8 mouse cellular contexts compared by ENCODE assay signal in the genomic region with DNA sequence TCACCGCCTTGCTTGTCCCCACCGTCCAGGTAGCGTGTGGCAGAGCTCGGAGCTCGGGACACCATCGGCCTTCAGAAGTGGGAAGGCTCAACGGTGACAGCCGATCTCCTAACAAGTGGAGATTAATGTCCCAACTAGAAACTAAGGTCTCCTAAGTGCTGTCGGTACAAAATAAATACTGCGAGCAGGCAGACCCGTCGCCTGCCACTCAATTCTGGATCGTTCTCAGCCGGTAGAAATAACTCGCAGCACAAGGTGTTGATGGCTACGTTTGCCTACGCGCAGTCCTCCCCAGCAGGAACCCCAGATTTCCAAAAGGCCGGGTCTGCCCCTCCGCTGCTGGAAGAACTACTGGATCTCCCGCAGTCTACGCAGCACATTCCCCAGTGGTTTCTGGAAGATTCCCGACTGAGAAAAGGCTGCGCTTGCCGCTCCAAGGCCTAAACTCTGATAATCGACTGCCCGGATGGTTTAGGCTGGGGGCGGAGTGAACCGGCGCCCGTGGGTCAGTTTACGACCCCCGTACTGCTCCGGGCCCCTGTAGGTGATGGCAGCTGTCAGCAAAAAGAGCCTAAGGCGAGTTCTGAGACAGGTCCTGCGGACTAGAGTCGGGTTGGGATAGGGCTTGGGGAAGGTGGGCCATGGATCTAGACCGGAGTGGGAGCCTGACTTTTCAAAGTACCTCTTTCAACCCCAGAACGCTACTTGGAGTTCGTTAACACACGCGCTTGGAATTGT.
DNase-seq lines count a peak whose midpoint lies in the region; ATAC-seq and TF ChIP-seq lines count a peak whose summit lies in the region.

No protein-coding gene starts in this region.

- H3K27me3 ChIP-seq in heart, embryonic 12.5 days (replicated peaks) = peaks cover 74% of the 10 kb centered on the region
- H3K27me3 ChIP-seq in neural tube, embryonic 11.5 days (ENCODE audit: control insufficient read depth, insufficient read depth, low read length) = peaks cover 71% of the 10 kb centered on the region

- H3K4me2 ChIP-seq in heart, embryonic 12.5 days = peak overlapping the region; percentile 68
- H3K4me2 ChIP-seq in neural tube, embryonic 11.5 days (ENCODE audit: low read depth) = peak overlapping the region; percentile 31

- no peaks in the 10 kb centered on the region for H3K9me3 ChIP-seq in heart, embryonic 12.5 days (replicated peaks)
- H3K9me3 ChIP-seq in neural tube, embryonic 11.5 days (ENCODE audit: control insufficient read depth, low read length) = no peaks in the 10 kb centered on the region

- no peak for TF ChIP-seq POLR2A in lung, adult 2 months (IDR thresholded peaks at IDR 0.05; ENCODE audit: borderline replicate concordance, extremely low read depth, low read depth, low read length)

- H3K27ac ChIP-seq in heart, embryonic 12.5 days (ENCODE audit: poor library complexity, severe bottlenecking) = no peak overlapping the region
- H3K27ac ChIP-seq in neural tube, embryonic 11.5 days (ENCODE audit: low read depth, low read length) = no peak overlapping the region

- WGBS in lung, adult 2 months = 8% methylated on average over 42 of the region's 42 CpGs
- under 1% methylated on average over 42 of the region's 42 CpGs for WGBS in heart, embryonic 12.5 days
- WGBS in neural tube, embryonic 11.5 days = under 1% methylated on average over 42 of the region's 42 CpGs

- no peaks in the 10 kb centered on the region for H3K4me1 ChIP-seq in lung, adult 2 months (ENCODE audit: control insufficient read depth, insufficient read depth, low read length)
- peaks cover 15% of the 10 kb centered on the region for H3K4me1 ChIP-seq in heart, embryonic 12.5 days (replicated peaks)
- H3K4me1 ChIP-seq in neural tube, embryonic 11.5 days (ENCODE audit: control insufficient read depth, insufficient read depth, low read length) = peaks cover 8% of the 10 kb centered on the region

- H3K36me3 ChIP-seq in heart, embryonic 12.5 days = no peaks in the 10 kb centered on the region
- no peaks in the 10 kb centered on the region for H3K36me3 ChIP-seq in neural tube, embryonic 11.5 days (ENCODE audit: control insufficient read depth, insufficient read depth, low read length)

- no peak overlapping the region for H3K9ac ChIP-seq in heart, embryonic 12.5 days
- H3K9ac ChIP-seq in neural tube, embryonic 11.5 days (ENCODE audit: low read length) = 0 out of 2 replicates have a peak overlapping the region, but pooled peaks have one; percentile 5

- TF ChIP-seq CTCF in lung, adult 2 months (IDR thresholded peaks at IDR 0.05; ENCODE audit: insufficient read depth, low read length) = no peak

- DNase-seq in lung, adult 2 months = no peak
- DNase-seq in lung, postnatal 36 days = no peak
- DNase-seq in kidney, postnatal 4 days = peak; percentile 34 to 65
- peak; percentile 68 for DNase-seq in neural tube, embryonic 11.5 days (ENCODE audit: low spot score)
- no peak for DNase-seq in thymus, adult 18-20 months
- DNase-seq in cerebellum, adult 11-12 months = no peak
- DNase-seq in gastrocnemius, postnatal 4 days (ENCODE audit: low spot score in 2 of 2) = no peak

- no peak for ATAC-seq in heart, embryonic 12.5 days (ENCODE audit: insufficient number of reproducible peaks, low FRiP score)
- no peak for ATAC-seq in neural tube, embryonic 11.5 days (ENCODE audit: insufficient read depth, low FRiP score, low TSS enrichment)

- peak overlapping the region; percentile 23 for H3K4me3 ChIP-seq in lung, adult 2 months (replicated peaks; ENCODE audit: extremely low read depth, low read depth, low read length)
- H3K4me3 ChIP-seq in heart, embryonic 12.5 days = peak overlapping the region; percentile 40
- peak overlapping the region; percentile 23 for H3K4me3 ChIP-seq in neural tube, embryonic 11.5 days (ENCODE audit: low read depth, low read length)

Comparison
In these comparisons a context has a peak if more than half of its experiments do, and no peak if none do; other contexts are left out.
1. DNase-seq: peak in kidney, postnatal 4 days (2 of 2) and neural tube, embryonic 11.5 days (single experiment); none in lung, adult 2 months (single experiment), lung, postnatal 36 days (single experiment), thymus, adult 18-20 months (0 of 2), cerebellum, adult 11-12 months (single experiment) and gastrocnemius, postnatal 4 days (0 of 2).
2. Peak in every context shown above with its lines, with median percentiles within 50 percentile points of each other: H3K4me3 ChIP-seq.